Mouse (Mus musculus) gastrocnemius, postnatal 25 days (tissue): ENCODE data around the gene Aloxe3. TPM values are rescaled to one million over a fixed set of nuclear protein-coding genes. Genes with fewer than 3 reads are reported as not detected.

Experiments used
- DNase-seq: peaks from one replicate; pipeline ENCODE4 v3.0.0; 2022
- total RNA-seq, 2 experiments: library from RNA; stranded (reverse); gene quantifications; 1 replicate in 1 of 2; 2 replicates in 1 of 2; pipeline ENCODE4 v1.2.3; 2021

Aloxe3 gene
- total RNA-seq, 2 experiments from 2014 or later: not detected

DNA sequence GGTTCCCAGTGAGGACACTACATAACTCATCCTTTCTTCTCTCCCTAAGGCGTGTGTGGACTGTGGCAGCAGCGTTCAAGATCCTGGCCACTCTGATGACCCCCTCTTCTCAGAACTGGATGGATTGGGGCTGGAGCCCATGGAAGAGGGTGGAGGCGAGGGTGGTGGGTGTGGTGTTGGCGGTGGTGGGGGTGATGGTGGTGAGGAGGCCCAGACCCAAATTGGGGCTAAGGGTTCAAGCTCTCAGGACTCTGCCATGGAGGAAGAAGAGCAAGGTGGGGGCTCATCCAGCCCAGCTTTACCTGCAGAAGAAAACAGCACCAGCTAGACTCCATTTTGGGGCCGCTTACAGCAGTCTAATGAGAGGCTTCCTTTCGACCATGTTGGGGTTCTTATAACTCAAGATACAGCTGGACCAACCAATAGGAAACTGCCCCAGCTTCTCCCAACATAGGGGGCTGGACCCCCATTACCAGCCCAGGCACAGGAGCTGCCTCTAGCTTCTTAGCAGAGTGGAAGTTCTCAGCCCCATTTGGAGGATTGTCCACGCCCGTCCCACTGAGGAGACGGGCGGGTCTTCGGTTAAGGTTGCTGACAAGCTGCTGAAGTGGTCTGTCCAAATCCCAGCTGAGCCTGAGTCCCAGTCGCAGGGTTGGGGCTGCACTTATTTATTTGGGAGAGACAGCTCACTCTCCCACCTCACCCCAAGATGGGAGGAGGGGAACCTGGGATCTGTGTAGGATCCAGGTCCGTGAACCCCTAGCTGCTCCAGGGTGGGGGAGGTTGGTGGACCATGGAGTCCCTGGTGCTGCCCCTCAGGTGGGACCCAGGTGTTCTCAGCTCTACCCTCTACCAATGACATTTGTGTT, 16.4 kb upstream of the Aloxe3 start:
- no peak for DNase-seq

- peak; percentile 85 for DNase-seq
Measured at GRCm38 (mm10) chr11:69110319-69111046, 15.2 kb upstream of the Aloxe3 start.

GRCm38 (mm10) chr11:69111051-69111810, 14.5 kb upstream of the Aloxe3 start:
- DNase-seq: no peak

DNA sequence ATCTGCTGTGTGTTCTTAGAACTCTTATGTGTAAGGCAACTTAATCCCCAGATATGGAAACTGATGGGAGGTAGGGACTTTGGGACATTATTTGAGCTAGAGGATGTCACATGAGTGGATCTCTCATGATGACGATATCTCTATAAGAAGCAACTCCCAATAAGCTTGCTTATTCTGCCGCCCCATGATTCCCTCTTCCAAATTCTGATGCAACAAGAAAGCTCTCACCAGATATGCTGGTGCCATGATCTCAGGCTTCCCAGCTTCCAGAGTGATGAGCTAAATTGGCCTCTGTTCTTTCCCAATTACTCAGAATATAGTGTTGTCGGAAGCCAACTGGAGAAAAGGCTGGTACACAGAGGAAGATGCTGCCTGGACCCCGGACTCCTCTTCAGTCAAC, 13.8 kb upstream of the Aloxe3 start:
- no peak for DNase-seq

DNA sequence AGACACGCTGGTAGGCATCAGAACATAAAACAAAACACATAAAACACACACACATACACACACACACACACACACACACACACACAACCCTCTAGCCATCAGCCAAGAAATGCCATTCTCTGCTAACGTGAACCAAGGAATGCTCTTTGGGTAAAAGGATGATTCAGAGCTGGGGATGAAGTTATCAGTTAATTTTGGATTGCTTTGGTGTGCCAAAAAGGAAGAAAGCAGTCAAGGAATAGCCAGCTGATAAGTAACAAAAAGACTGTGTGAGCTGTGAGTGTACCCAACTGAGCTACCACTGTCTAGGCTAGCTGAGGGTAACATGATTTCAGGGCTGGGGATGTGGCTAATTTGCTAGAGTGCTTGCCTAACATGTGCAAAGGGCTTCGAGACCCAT, 11.7 kb upstream of the Aloxe3 start:
- no peak for DNase-seq

- no peak for DNase-seq
Measured at GRCm38 (mm10) chr11:69114621-69115020, 11.1 kb upstream of the Aloxe3 start.

GRCm38 (mm10) chr11:69116843-69117242, 8.9 kb upstream of the Aloxe3 start:
- no peak for DNase-seq

DNA sequence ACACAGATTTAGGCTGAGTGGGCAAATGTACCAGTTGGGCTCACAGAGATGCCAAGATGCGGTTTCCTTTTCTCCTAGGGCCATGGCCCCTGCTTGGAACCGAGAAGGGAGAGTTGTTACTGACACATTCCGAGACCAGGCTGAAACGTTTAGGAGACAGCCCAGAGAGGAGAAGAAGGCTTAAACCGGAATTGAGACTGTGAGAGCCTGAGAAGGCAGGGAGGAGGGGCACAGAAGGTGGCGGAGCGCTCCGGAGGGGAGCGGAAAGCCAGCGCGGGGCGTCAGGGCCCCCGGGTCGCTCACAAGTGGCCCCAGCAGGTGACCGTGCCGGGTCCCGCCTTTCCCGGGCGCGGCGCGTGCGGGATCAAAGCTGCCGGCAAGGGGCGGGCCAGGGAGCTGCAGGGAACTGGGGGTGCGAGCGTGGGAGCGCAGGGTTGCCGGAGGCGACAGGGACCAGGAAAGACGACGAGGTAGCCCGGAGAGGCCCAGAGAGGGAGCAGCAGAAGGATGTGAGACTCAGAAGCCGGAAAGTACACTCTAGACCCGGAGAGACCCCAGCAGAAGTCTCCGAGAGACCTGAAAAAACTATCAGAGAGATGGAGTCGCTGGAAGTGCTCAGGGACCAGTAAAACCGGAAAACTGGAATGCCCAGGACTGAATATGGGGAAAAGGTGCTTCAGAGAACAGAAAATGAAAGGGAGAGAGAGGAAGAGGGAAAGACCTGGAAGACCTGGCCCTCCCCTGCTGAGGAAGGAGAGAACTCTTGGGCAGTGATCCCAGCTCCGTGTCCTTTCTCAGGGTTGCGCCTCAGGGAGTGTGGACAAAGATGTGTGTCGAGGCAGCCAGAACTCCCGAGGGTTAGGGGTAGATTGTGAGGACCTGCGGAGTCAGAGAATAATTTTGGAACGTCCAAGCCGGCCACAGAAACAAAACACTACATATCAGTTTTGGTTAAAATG, 7.7 kb upstream of the Aloxe3 start:
- DNase-seq: peak; percentile 68

GRCm38 (mm10) chr11:69118765-69119164, 6.9 kb upstream of the Aloxe3 start:
- peak; percentile 64 for DNase-seq

DNA sequence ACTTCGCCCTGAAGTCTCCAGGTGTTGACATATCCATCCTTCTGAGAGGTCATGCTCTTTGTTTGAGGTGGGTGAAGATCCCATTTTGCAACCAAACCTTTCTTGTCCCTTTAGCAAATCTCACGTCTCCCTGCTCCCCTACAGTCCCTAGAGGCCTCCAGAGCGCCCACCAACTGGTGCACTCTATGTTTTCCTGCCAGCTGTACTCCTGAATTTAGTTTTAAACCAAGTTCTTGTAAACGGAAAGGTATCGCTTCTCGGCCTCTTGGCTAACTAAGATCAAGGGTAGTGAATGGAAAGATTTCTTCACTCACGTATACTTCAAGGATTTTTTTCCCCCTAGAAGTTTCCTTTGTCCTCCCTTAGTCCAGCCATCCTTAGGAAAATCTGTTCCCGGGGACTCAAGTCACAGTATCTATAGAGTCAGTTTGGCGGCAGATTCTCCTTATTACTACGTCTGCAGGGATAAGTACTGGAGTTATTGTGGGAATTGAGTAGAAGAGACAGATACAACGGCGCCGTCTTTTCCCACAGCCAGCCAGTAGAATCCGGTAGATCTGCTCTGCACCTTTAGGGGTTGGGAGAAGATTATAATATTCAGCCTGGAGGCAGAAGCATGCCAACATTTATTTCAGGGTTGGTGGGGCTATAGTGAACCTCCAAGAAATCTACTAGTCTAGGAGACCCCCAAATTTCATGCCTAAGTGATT, 6.1 kb upstream of the Aloxe3 start:
- no peak for DNase-seq

GRCm38 (mm10) chr11:69120221-69121000, 5.3 kb upstream of the Aloxe3 start, which contains the start of gene Hes7:
Gene Hes7 (plus strand): TSS chr11:69120404.
- no peak for DNase-seq

DNA sequence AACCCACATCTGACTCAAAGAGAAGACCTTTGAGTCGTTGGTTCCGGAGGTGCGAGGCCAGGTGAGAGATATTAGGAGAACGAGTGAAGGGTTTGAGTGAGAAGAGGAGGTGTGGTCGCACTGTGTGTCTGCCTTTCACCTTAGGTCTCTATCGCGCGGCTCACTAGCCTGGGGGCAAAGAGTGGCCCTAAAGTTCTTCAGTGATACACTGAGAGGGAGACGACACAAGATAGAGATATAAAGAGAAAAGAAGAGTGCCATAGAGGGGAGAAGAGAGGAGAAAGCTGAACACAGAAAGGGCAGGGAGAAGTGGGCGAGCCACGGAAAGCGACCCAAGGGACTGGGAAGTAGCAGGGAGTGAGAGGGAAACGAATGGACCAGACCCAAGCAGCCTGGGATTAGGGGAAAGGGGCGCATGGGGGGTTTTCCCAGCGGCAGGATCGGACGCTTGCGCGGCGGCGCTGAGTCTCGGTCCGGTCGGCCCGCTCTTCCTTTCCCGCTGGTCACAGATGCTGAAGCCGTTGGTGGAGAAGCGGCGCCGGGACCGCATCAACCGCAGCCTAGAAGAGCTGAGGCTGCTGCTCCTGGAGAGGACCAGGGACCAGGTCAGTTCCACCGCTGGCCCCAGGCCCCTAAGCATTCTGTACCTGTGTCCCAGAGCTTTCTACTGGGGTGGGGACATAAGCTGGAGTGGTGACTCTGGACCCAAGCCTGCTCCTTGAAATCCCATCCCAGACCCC, 4.5 kb upstream of the Aloxe3 start:
- DNase-seq: no peak

DNA sequence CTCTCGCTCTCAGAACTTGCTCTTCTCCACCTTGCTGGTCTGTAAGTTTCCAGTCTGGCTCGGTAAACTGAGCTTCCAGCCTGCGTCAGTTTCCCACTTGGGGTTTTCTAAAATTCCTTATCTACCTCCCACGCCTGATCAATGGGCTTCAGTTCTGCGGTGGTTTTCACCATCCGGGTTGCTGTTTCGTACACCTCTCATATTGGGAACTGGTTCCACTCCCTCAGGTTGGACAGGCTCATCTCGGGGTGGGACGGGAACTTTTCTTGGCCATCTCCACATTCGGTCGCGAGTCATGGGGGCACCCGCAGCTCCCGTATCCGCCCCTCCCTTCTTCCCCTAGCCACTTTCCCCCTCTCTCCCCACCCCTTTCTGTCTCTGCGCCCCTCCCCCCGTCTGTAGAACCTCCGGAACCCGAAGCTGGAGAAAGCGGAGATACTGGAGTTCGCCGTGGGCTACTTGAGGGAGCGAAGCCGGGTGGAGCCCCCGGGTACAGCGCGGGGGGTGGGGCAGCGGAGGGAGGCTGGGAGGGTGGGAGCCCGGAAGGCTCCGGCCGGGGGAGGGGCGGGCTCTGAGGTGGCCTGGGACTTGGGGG, 3.9 kb upstream of the Aloxe3 start:
- DNase-seq: no peak

GRCm38 (mm10) chr11:69122336-69122951, 3.3 kb upstream of the Aloxe3 start, which contains the start of gene 9130213A22Rik:
Gene 9130213A22Rik (minus strand): TSS chr11:69122589.
- DNase-seq: peak; percentile 89

DNA sequence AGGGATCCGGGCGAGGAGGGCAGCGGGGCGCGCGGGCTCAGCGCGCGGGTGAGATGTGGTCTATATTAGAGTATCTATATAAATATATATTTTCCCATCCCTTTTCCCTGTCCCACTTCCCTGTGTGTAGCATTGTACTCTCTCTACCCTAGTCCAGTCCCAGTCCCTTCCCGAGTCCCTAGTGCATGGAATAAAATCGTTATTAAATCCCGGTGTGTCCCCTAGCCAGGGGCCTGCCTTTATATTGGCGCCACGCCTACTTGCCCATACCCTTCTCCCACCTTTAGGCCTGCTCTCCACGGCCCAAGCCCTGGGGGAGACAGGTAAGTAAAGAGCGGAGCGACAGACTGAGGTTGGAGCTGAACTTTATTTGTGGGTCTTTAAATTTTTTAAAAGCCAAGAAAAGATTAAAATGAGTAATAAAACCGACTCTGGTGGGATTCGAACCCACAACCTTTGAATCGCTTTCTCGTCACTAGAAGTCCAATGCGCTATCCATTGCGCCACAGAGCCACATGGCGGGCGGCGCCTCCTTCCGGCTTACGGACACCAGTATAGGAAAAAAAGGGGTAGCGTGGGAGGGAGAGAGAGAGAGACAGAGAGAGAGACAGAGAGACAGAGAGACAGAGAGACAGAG, 2.5 kb upstream of the Aloxe3 start:
- peak; percentile 85 for DNase-seq

DNA sequence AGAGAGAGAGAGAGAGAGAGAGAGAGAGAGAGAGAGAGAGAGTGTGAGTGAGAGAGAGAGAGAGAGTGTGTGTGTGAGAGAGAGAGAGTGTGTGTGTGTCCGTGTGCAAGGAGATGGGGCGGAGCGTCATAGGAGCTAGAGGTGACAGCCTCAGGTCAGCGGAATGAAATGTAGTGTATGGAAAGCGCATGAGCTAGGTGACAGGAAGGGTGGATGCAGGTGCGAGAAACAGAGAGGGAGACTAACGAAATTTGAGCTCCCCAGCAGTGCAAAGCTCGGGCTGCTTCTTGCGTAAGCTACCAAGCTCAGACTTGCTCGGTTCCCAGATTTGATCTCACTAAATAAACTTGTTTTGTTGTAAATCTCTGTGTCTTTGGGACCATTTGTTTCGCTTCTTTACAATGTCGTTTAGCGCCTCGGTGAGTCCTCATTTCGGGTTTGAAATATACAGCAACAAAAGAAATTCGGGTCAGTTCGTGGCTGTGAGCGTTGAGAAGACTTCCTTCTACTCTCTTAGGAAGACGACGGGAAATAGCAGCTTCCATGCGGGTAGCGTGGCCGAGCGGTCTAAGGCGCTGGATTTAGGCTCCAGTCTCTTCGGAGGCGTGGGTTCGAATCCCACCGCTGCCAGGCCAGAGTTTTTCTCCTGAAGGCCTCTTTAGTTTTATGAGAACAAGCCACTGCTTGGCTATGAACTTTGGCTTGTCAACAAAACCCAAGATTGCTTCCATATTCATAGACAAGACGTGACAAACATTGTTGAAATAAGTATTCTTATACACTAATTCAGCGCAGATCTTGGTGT, 1.8 kb upstream of the Aloxe3 start:
- DNase-seq: peak; percentile 86

GRCm38 (mm10) chr11:69124498-69124847, 1.2 kb upstream of the Aloxe3 start:
- DNase-seq: no peak
